Mouse (Mus musculus): ENCODE data around the gene Dusp12. TPM values are rescaled to one million over a fixed set of nuclear protein-coding genes. Genes with fewer than 3 reads are reported as not detected.

Dusp12 gene
- total and polyA plus RNA-seq, 2 experiments from 2014 or later, result 37.4 to 41.0 TPM

- Histone ChIP-seq H3K36me3 (ENCODE audit: insufficient read depth) (peaks cover 9% of the 10 kb centered on the region), H3K4me1 (ENCODE audit: insufficient read depth) (no peaks in the 10 kb centered on the region), H3K4me2 (ENCODE audit: low read depth) (no peak overlapping the region), H3K27ac (ENCODE audit: low read depth, low read length) (no peak overlapping the region), H3K9me3 (ENCODE audit: low read length) (no peaks in the 10 kb centered on the region), H3K27me3 (ENCODE audit: insufficient read depth, low read length) (no peaks in the 10 kb centered on the region), H3K9ac (no peak overlapping the region), H3K4me3 (ENCODE audit: low read depth, low read length) (no peak overlapping the region)
- DNase-seq, result no peak
- 100% methylated on average over 3 of the region's 3 CpGs for WGBS
- TF ChIP-seq CTCF (IDR thresholded peaks at IDR 0.05; ENCODE audit: low read depth), result no peak
- no peak for ATAC-seq
Observed at GRCm38 (mm10) chr1:170853604-170854003, 31.7 kb downstream of the Dusp12 start.

GRCm38 (mm10) chr1:170850637-170851624 lies 34.4 kb downstream of the Dusp12 start:
- Histone ChIP-seq H3K9ac (no peak overlapping the region), H3K4me2 (ENCODE audit: low read depth) (no peak overlapping the region), H3K36me3 (ENCODE audit: insufficient read depth) (peaks cover 11% of the 10 kb centered on the region), H3K4me3 (ENCODE audit: low read depth, low read length) (no peak overlapping the region), H3K27ac (ENCODE audit: low read depth, low read length) (no peak overlapping the region), H3K9me3 (ENCODE audit: low read length) (no peaks in the 10 kb centered on the region), H3K27me3 (ENCODE audit: insufficient read depth, low read length) (no peaks in the 10 kb centered on the region), H3K4me1 (ENCODE audit: insufficient read depth) (no peaks in the 10 kb centered on the region)
- DNase-seq, result no peak
- no peak for ATAC-seq
- WGBS, result 94% methylated on average over 23 of the region's 23 CpGs
- TF ChIP-seq CTCF (IDR thresholded peaks at IDR 0.05; ENCODE audit: low read depth), result no peak

- no peak for TF ChIP-seq CTCF (IDR thresholded peaks at IDR 0.05; ENCODE audit: low read depth)
- no peak for DNase-seq
- H3K27me3 ChIP-seq (ENCODE audit: insufficient read depth, low read length), result no peaks in the 10 kb centered on the region
- H3K4me2 ChIP-seq (ENCODE audit: low read depth), result no peak overlapping the region
- H3K36me3 ChIP-seq (ENCODE audit: insufficient read depth), result peaks cover 11% of the 10 kb centered on the region
- no peaks in the 10 kb centered on the region for H3K4me1 ChIP-seq (ENCODE audit: insufficient read depth)
- no peak overlapping the region for H3K4me3 ChIP-seq (ENCODE audit: low read depth, low read length)
- 94% methylated on average over 2 of the region's 2 CpGs for WGBS
- no peak for ATAC-seq
- no peak overlapping the region for H3K9ac ChIP-seq
- no peak overlapping the region for H3K27ac ChIP-seq (ENCODE audit: low read depth, low read length)
- no peaks in the 10 kb centered on the region for H3K9me3 ChIP-seq (ENCODE audit: low read length)
Observed at GRCm38 (mm10) chr1:170850007-170850406, 35.3 kb downstream of the Dusp12 start.

- WGBS, result 51% methylated on average over 10 of the region's 10 CpGs
- Histone ChIP-seq H3K4me3 (ENCODE audit: low read depth, low read length) (no peak overlapping the region), H3K4me2 (ENCODE audit: low read depth) (no peak overlapping the region), H3K9me3 (ENCODE audit: low read length) (no peaks in the 10 kb centered on the region), H3K9ac (no peak overlapping the region), H3K27me3 (ENCODE audit: insufficient read depth, low read length) (no peaks in the 10 kb centered on the region), H3K36me3 (ENCODE audit: insufficient read depth) (peaks cover 9% of the 10 kb centered on the region), H3K27ac (ENCODE audit: low read depth, low read length) (no peak overlapping the region), H3K4me1 (ENCODE audit: insufficient read depth) (no peaks in the 10 kb centered on the region)
- DNase-seq (no peak), ATAC-seq (no peak)
- no peak for TF ChIP-seq CTCF (IDR thresholded peaks at IDR 0.05; ENCODE audit: low read depth)
Observed at GRCm38 (mm10) chr1:170845448-170846307, 39.7 kb downstream of the Dusp12 start.

- no peak overlapping the region for H3K4me2 ChIP-seq (ENCODE audit: low read depth)
- H3K4me1 ChIP-seq (ENCODE audit: insufficient read depth), result no peaks in the 10 kb centered on the region
- H3K9ac ChIP-seq, result no peak overlapping the region
- 0 out of 2 replicates have a peak, but pooled peaks cover 7% of the 10 kb centered on the region for H3K36me3 ChIP-seq (ENCODE audit: insufficient read depth)
- 58% methylated on average over 8 of the region's 8 CpGs for WGBS
- no peaks in the 10 kb centered on the region for H3K27me3 ChIP-seq (ENCODE audit: insufficient read depth, low read length)
- TF ChIP-seq CTCF (IDR thresholded peaks at IDR 0.05; ENCODE audit: low read depth), result peak; percentile 72
- peak; percentile 57 for DNase-seq
- H3K4me3 ChIP-seq (ENCODE audit: low read depth, low read length), result no peak overlapping the region
- no peaks in the 10 kb centered on the region for H3K9me3 ChIP-seq (ENCODE audit: low read length)
- ATAC-seq, result no peak; the same call in 1 of the 2 replicates
- no peak overlapping the region for H3K27ac ChIP-seq (ENCODE audit: low read depth, low read length)
Observed at GRCm38 (mm10) chr1:170844380-170844779, 41.0 kb downstream of the Dusp12 start.

- Histone ChIP-seq H3K4me2 (ENCODE audit: low read depth) (no peak overlapping the region), H3K27ac (ENCODE audit: low read depth, low read length) (no peak overlapping the region), H3K4me3 (ENCODE audit: low read depth, low read length) (no peak overlapping the region), H3K27me3 (ENCODE audit: insufficient read depth, low read length) (no peaks in the 10 kb centered on the region), H3K9me3 (ENCODE audit: low read length) (no peaks in the 10 kb centered on the region), H3K4me1 (ENCODE audit: insufficient read depth) (no peaks in the 10 kb centered on the region), H3K36me3 (ENCODE audit: insufficient read depth) (0 out of 2 replicates have a peak, but pooled peaks cover 4% of the 10 kb centered on the region), H3K9ac (no peak overlapping the region)
- peak; percentile 69 for TF ChIP-seq CTCF (IDR thresholded peaks at IDR 0.05; ENCODE audit: low read depth)
- DNase-seq (peak; percentile 71), ATAC-seq (peak; percentile 47; the same call in 1 of the 2 replicates)
Observed at GRCm38 (mm10) chr1:170839685-170840084, 45.7 kb downstream of the Dusp12 start.

Measured in forebrain, postnatal 0 days (tissue).